Mouse (Mus musculus): ENCODE data around the gene Hao2. TPM values are rescaled to one million over a fixed set of nuclear protein-coding genes. Genes with fewer than 3 reads are reported as not detected.

The Hao2 gene
- polyA plus RNA-seq, 1 experiment from 2014 or later, result not detected

GRCm38 (mm10) chr3:98856892-98857291 lies 36.1 kb downstream of the Hao2 start:
- H3K4me3 ChIP-seq, result no peak overlapping the region
- H3K9me3 ChIP-seq (replicated peaks), result no peaks in the 10 kb centered on the region
- H3K27ac ChIP-seq, result no peak overlapping the region
- no peak for ATAC-seq (replicated peaks; ENCODE audit: insufficient number of reproducible peaks, insufficient read depth, low FRiP score, low read depth)
- no peak overlapping the region for H3K9ac ChIP-seq
- H3K27me3 ChIP-seq, result no peaks in the 10 kb centered on the region
- no peaks in the 10 kb centered on the region for H3K36me3 ChIP-seq
- 8% methylated on average over 1 of the region's 1 CpGs for WGBS
- H3K4me2 ChIP-seq, result no peak overlapping the region
- H3K4me1 ChIP-seq (replicated peaks), result peaks cover 6% of the 10 kb centered on the region

GRCm38 (mm10) chr3:98855160-98855559 lies 37.9 kb downstream of the Hao2 start:
- no peak overlapping the region for H3K4me3 ChIP-seq
- WGBS, result 41% methylated on average over 3 of the region's 3 CpGs
- no peak overlapping the region for H3K27ac ChIP-seq
- H3K4me1 ChIP-seq (replicated peaks), result peaks cover 6% of the 10 kb centered on the region
- H3K9ac ChIP-seq, result no peak overlapping the region
- no peak for ATAC-seq (replicated peaks; ENCODE audit: insufficient number of reproducible peaks, insufficient read depth, low FRiP score, low read depth)
- H3K4me2 ChIP-seq, result no peak overlapping the region
- no peaks in the 10 kb centered on the region for H3K9me3 ChIP-seq (replicated peaks)
- H3K36me3 ChIP-seq, result no peaks in the 10 kb centered on the region
- no peaks in the 10 kb centered on the region for H3K27me3 ChIP-seq

GRCm38 (mm10) chr3:98853685-98854084 lies 39.4 kb downstream of the Hao2 start:
- Histone ChIP-seq H3K36me3 (no peaks in the 10 kb centered on the region), H3K4me1 (replicated peaks) (peaks cover 6% of the 10 kb centered on the region), H3K4me3 (no peak overlapping the region), H3K9me3 (replicated peaks) (no peaks in the 10 kb centered on the region), H3K4me2 (no peak overlapping the region), H3K27me3 (no peaks in the 10 kb centered on the region), H3K9ac (no peak overlapping the region), H3K27ac (no peak overlapping the region)
- WGBS, result 16% methylated on average over 1 of the region's 1 CpGs
- ATAC-seq (replicated peaks; ENCODE audit: insufficient number of reproducible peaks, insufficient read depth, low FRiP score, low read depth), result no peak

- Histone ChIP-seq H3K4me3 (no peak overlapping the region), H3K4me2 (no peak overlapping the region), H3K9ac (no peak overlapping the region), H3K4me1 (replicated peaks) (peaks cover 6% of the 10 kb centered on the region), H3K36me3 (no peaks in the 10 kb centered on the region), H3K27me3 (no peaks in the 10 kb centered on the region), H3K9me3 (replicated peaks) (no peaks in the 10 kb centered on the region), H3K27ac (no peak overlapping the region)
- WGBS, result 84% methylated on average over 3 of the region's 3 CpGs
- ATAC-seq (replicated peaks; ENCODE audit: insufficient number of reproducible peaks, insufficient read depth, low FRiP score, low read depth), result no peak
Measured at GRCm38 (mm10) chr3:98853051-98853450, 40.0 kb downstream of the Hao2 start.

- Histone ChIP-seq H3K4me3 (no peak overlapping the region), H3K27ac (no peak overlapping the region), H3K36me3 (no peaks in the 10 kb centered on the region), H3K9ac (no peak overlapping the region), H3K27me3 (no peaks in the 10 kb centered on the region), H3K4me2 (no peak overlapping the region), H3K9me3 (replicated peaks) (no peaks in the 10 kb centered on the region), H3K4me1 (replicated peaks) (peaks cover 6% of the 10 kb centered on the region)
- 81% methylated on average over 6 of the region's 6 CpGs for WGBS
- ATAC-seq (replicated peaks; ENCODE audit: insufficient number of reproducible peaks, insufficient read depth, low FRiP score, low read depth), result no peak
Measured at GRCm38 (mm10) chr3:98852631-98853030, 40.4 kb downstream of the Hao2 start.

- H3K4me2 ChIP-seq, result no peak overlapping the region
- ATAC-seq (replicated peaks; ENCODE audit: insufficient number of reproducible peaks, insufficient read depth, low FRiP score, low read depth), result no peak
- H3K9ac ChIP-seq, result no peak overlapping the region
- no peaks in the 10 kb centered on the region for H3K9me3 ChIP-seq (replicated peaks)
- H3K36me3 ChIP-seq, result no peaks in the 10 kb centered on the region
- H3K27ac ChIP-seq, result no peak overlapping the region
- WGBS, result 73% methylated on average over 2 of the region's 2 CpGs
- no peaks in the 10 kb centered on the region for H3K27me3 ChIP-seq
- H3K4me3 ChIP-seq, result no peak overlapping the region
- peaks cover 3% of the 10 kb centered on the region; the same call in 1 of the 2 replicates for H3K4me1 ChIP-seq (replicated peaks)
Measured at GRCm38 (mm10) chr3:98851853-98852252, 41.2 kb downstream of the Hao2 start.

- Histone ChIP-seq H3K4me3 (no peak overlapping the region), H3K4me2 (no peak overlapping the region), H3K27ac (no peak overlapping the region), H3K36me3 (no peaks in the 10 kb centered on the region), H3K9ac (no peak overlapping the region), H3K4me1 (replicated peaks) (no peaks in the 10 kb centered on the region), H3K27me3 (no peaks in the 10 kb centered on the region), H3K9me3 (replicated peaks) (no peaks in the 10 kb centered on the region)
- ATAC-seq (replicated peaks; ENCODE audit: insufficient number of reproducible peaks, insufficient read depth, low FRiP score, low read depth), result no peak
- 87% methylated on average over 5 of the region's 5 CpGs for WGBS
Measured at GRCm38 (mm10) chr3:98850262-98850661, 42.8 kb downstream of the Hao2 start.

GRCm38 (mm10) chr3:98848898-98849297 lies 44.1 kb downstream of the Hao2 start:
- no peaks in the 10 kb centered on the region for H3K9me3 ChIP-seq (replicated peaks)
- no peaks in the 10 kb centered on the region for H3K27me3 ChIP-seq
- no peak for ATAC-seq (replicated peaks; ENCODE audit: insufficient number of reproducible peaks, insufficient read depth, low FRiP score, low read depth)
- no peak overlapping the region for H3K9ac ChIP-seq
- WGBS, result 79% methylated on average over 1 of the region's 1 CpGs
- H3K27ac ChIP-seq, result no peak overlapping the region
- H3K36me3 ChIP-seq, result no peaks in the 10 kb centered on the region
- H3K4me1 ChIP-seq (replicated peaks), result no peaks in the 10 kb centered on the region
- no peak overlapping the region for H3K4me2 ChIP-seq
- H3K4me3 ChIP-seq, result no peak overlapping the region

Other genes starting within 250 kb of the Hao2 start
- gene Hsd3b2, start 168.7 kb downstream of the Hao2 start, polyA plus RNA-seq (2015; fragmentation: Nextera tagmentation; extraction: Ambion mirVana), result 0.04 TPM in 1 of 2 replicates, not detected in the other
- 0.11 TPM in 1 of 2 replicates, not detected in the other for gene Hsd3b3, start 130.1 kb downstream of the Hao2 start, polyA plus RNA-seq (2015; fragmentation: Nextera tagmentation; extraction: Ambion mirVana)
- gene Hsd3b6, start 78.8 kb downstream of the Hao2 start, polyA plus RNA-seq (2015; fragmentation: Nextera tagmentation; extraction: Ambion mirVana), result 3.0 and 7.1 TPM in 2 replicates
- gene Hsd3b1, start 33.4 kb downstream of the Hao2 start, polyA plus RNA-seq (2015; fragmentation: Nextera tagmentation; extraction: Ambion mirVana), result 0.08 and 1.0 TPM in 2 replicates
- 6.2 and 8.3 TPM in 2 replicates for gene Wars2, start 247.8 kb upstream of the Hao2 start, polyA plus RNA-seq (2015; fragmentation: Nextera tagmentation; extraction: Ambion mirVana)

All from heart, embryonic 15.5 days (tissue).